Mouse (Mus musculus): ENCODE measurements at regions not wholly inside any gene's neighbourhood (a gene's known extent, or its start where the extent isn't known, plus 50 kb on each side); places are given as distances from the start of the nearest gene placed in this dataset.

DNA sequence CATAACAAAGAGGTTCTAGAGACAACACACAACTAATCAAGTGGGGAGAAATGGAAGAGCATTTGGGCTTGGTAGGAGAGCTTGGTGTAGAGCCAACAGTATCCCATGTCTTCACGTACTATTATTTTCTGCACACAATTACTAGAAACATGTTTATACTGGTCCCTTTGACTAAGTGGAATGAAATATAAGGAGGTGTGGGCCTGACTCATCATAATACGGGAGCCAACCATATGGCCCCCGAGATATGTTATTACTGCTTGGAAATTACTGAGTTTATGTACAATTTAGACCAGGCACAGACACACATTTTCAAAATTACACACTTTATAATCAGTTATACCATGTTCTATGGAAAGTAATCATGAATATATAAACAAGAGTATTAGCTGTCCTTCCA lies 92.7 kb upstream of the Sash1 start:
- TF ChIP-seq CTCF (IDR thresholded peaks at IDR 0.05; ENCODE audit: insufficient read depth, low read length) (no peak), POLR2A (IDR thresholded peaks at IDR 0.05; ENCODE audit: borderline replicate concordance, extremely low read depth, low read depth, low read length) (no peak)
